Mouse (Mus musculus) MEL (cell line): ENCODE data around the gene Arpc5. TPM values are rescaled to one million over a fixed set of nuclear protein-coding genes. Genes with fewer than 3 reads are reported as not detected.

Source experiments
- DNase-seq: peaks from one replicate; pipeline ENCODE4 v3.0.0; 2011; ENCODE audit warnings: low read depth, low spot score
- H3K27ac ChIP-seq: 2 replicates; pipeline ENCODE4 v1.5.1; 2012; ENCODE audit warnings: low read depth, mild to moderate bottlenecking, control low read depth, low read length, moderate library complexity; ENCODE audit not compliant: control insufficient read depth
- H3K27me3 ChIP-seq, 2 experiments: fragments of 150-350 bp in 1 of 2; sonication (generic) in 1 of 2; 2 replicates each; pipeline ENCODE4 v1.6.1; 2012; ENCODE audit warnings: low read length in 2 of 2, mild to moderate bottlenecking in 2 of 2, improper control_type of control experiment in 1 of 2, moderate library complexity in 1 of 2; ENCODE audit not compliant: insufficient read depth in 2 of 2, control insufficient read depth in 1 of 2
- H3K36me3 ChIP-seq, 2 experiments: 2 replicates each; pipeline ENCODE4 v1.6.1; 2012 to 2014; ENCODE audit warnings: low read length in 2 of 2, improper control_type of control experiment in 1 of 2, inconsistent platforms in 1 of 2, mild to moderate bottlenecking in 1 of 2; ENCODE audit not compliant: insufficient read depth in 2 of 2, control insufficient read depth in 1 of 2
- H3K4me1 ChIP-seq, 2 experiments: fragments of 150-350 bp in 1 of 2; sonication (generic) in 1 of 2; 2 replicates each; pipeline ENCODE4 v1.6.1; 2012; ENCODE audit warnings: low read length in 2 of 2, improper control_type of control experiment in 1 of 2, mild to moderate bottlenecking in 1 of 2; ENCODE audit not compliant: insufficient read depth in 2 of 2, control insufficient read depth in 1 of 2
- H3K4me3 ChIP-seq, 2 experiments: fragments of 150-350 bp in 1 of 2; sonication (generic) in 1 of 2; 2 replicates each; pipeline ENCODE4 v1.5.1; 2012; ENCODE audit warnings: low read depth in 2 of 2, low read length in 2 of 2, mild to moderate bottlenecking in 2 of 2, moderate library complexity in 2 of 2, control low read depth in 1 of 2, improper control_type of control experiment in 1 of 2; ENCODE audit not compliant: control insufficient read depth in 1 of 2, insufficient read depth in 1 of 2
- H3K79me2 ChIP-seq: 2 replicates; pipeline ENCODE4 v1.6.1; 2012; ENCODE audit warnings: mild to moderate bottlenecking, low read length, moderate library complexity; ENCODE audit not compliant: control insufficient read depth, poor library complexity, insufficient read depth
- H3K9ac ChIP-seq: 2 replicates; pipeline ENCODE4 v1.6.1; 2012; ENCODE audit warnings: low read depth, mild to moderate bottlenecking, control low read depth, low read length, moderate library complexity; ENCODE audit not compliant: control insufficient read depth, poor library complexity, severe bottlenecking
- H3K9me3 ChIP-seq: fragments of 150-350 bp; sonication (generic); replicated peaks from 2 replicates; pipeline ENCODE4 v1.6.1; 2012; ENCODE audit warnings: mild to moderate bottlenecking, low read length, improper control_type of control experiment, moderate library complexity; ENCODE audit not compliant: insufficient read depth
- CHD1 ChIP-seq: IDR thresholded peaks from 2 replicates; pipeline ENCODE4 v1.6.1; 2012; ENCODE audit warnings: low read depth, mild to moderate bottlenecking, inconsistent platforms, low read length, improper control_type of control experiment
- CHD2 ChIP-seq: IDR thresholded peaks from 2 replicates; pipeline ENCODE4 v1.6.1; 2011; ENCODE audit warnings: low read length, improper control_type of control experiment
- E2F4 ChIP-seq: IDR thresholded peaks from 2 replicates; pipeline ENCODE4 v1.6.1; 2011; ENCODE audit warnings: low read depth, low read length, improper control_type of control experiment, borderline replicate concordance
- EP300 ChIP-seq, 2 experiments: IDR thresholded peaks; 2 replicates each; pipeline ENCODE4 v1.6.1; 2011; ENCODE audit warnings: improper control_type of control experiment in 2 of 2, low read length in 2 of 2, low read depth in 1 of 2, mild to moderate bottlenecking in 1 of 2
- ETS1 ChIP-seq: IDR thresholded peaks from 2 replicates; pipeline ENCODE4 v1.6.1; 2012; ENCODE audit warnings: low read depth, mild to moderate bottlenecking, inconsistent platforms, low read length, improper control_type of control experiment, moderate library complexity
- GABPA ChIP-seq: IDR thresholded peaks from 2 replicates; pipeline ENCODE4 v1.6.1; 2012; ENCODE audit warnings: low read depth, mild to moderate bottlenecking, inconsistent platforms, low read length, improper control_type of control experiment, moderate library complexity
- GATA1 ChIP-seq: IDR thresholded peaks from 2 replicates; pipeline ENCODE4 v1.6.1; 2011; ENCODE audit warnings: low read depth, low read length, improper control_type of control experiment
- JUND ChIP-seq: IDR thresholded peaks from 2 replicates; pipeline ENCODE4 v1.6.1; 2011; ENCODE audit warnings: low read depth, mild to moderate bottlenecking, improper control_type of control experiment, low read length
- KAT2A ChIP-seq: conservative IDR thresholded peaks from 2 replicates; pipeline ENCODE4 v1.6.1; 2012; ENCODE audit warnings: low read depth, low read length, improper control_type of control experiment, inconsistent platforms
- MAFK ChIP-seq: IDR thresholded peaks from 2 replicates; pipeline ENCODE4 v1.6.1; 2011; ENCODE audit warnings: low read depth, mild to moderate bottlenecking, low read length, improper control_type of control experiment, borderline replicate concordance
- MAZ ChIP-seq: IDR thresholded peaks from 2 replicates; pipeline ENCODE4 v1.6.1; 2012; ENCODE audit warnings: low read depth, mild to moderate bottlenecking, inconsistent platforms, low read length, improper control_type of control experiment
- MEF2A ChIP-seq: IDR thresholded peaks from 2 replicates; pipeline ENCODE4 v1.6.1; 2014; ENCODE audit warnings: low read depth, mild to moderate bottlenecking, inconsistent platforms, low read length, improper control_type of control experiment; ENCODE audit not compliant: poor library complexity, insufficient replicate concordance, severe bottlenecking; ENCODE audit errors: extremely low read depth
- MYB ChIP-seq: IDR thresholded peaks from 2 replicates; pipeline ENCODE4 v1.6.1; 2011; ENCODE audit warnings: mild to moderate bottlenecking, low read depth, low read length, improper control_type of control experiment
- MYC ChIP-seq: IDR thresholded peaks from 2 replicates; pipeline ENCODE4 v1.6.1; 2011; ENCODE audit warnings: low read depth, mild to moderate bottlenecking, low read length, improper control_type of control experiment, moderate library complexity
- POLR2A ChIP-seq, 2 experiments: IDR thresholded peaks; 2 replicates each; pipeline ENCODE4 v1.6.1; 2011 to 2012; ENCODE audit warnings: low read length in 2 of 2, mild to moderate bottlenecking in 2 of 2, control low read depth in 1 of 2, improper control_type of control experiment in 1 of 2, low read depth in 1 of 2, moderate library complexity in 1 of 2; ENCODE audit not compliant: control insufficient read depth in 1 of 2, insufficient read depth in 1 of 2, poor library complexity in 1 of 2
- RAD21 ChIP-seq: IDR thresholded peaks from 2 replicates; pipeline ENCODE4 v1.6.1; 2011; ENCODE audit warnings: mild to moderate bottlenecking, low read depth, low read length, improper control_type of control experiment
- RCOR1 ChIP-seq: IDR thresholded peaks from 2 replicates; pipeline ENCODE4 v1.6.1; 2012; ENCODE audit warnings: low read depth, mild to moderate bottlenecking, inconsistent platforms, low read length, improper control_type of control experiment
- SIN3A ChIP-seq: IDR thresholded peaks from 2 replicates; pipeline ENCODE4 v1.6.1; 2012; ENCODE audit warnings: low read length, improper control_type of control experiment, inconsistent platforms
- SMC3 ChIP-seq: IDR thresholded peaks from 2 replicates; pipeline ENCODE4 v1.6.1; 2011; ENCODE audit warnings: low read depth, low read length, improper control_type of control experiment
- TAL1 ChIP-seq: IDR thresholded peaks from 2 replicates; pipeline ENCODE4 v1.6.1; 2012; ENCODE audit warnings: mild to moderate bottlenecking, inconsistent platforms, low read length, moderate library complexity, mixed read lengths
- TBP ChIP-seq: IDR thresholded peaks from 2 replicates; pipeline ENCODE4 v1.8.0; 2011; ENCODE audit warnings: low read depth, low read length, improper control_type of control experiment
- TCF12 ChIP-seq: IDR thresholded peaks from 2 replicates; pipeline ENCODE4 v1.6.1; 2014; ENCODE audit warnings: low read depth, mild to moderate bottlenecking, inconsistent platforms, low read length, improper control_type of control experiment, moderate library complexity
- USF2 ChIP-seq, 2 experiments: IDR thresholded peaks; 2 replicates each; pipeline ENCODE4 v1.6.1; 2011 to 2012; ENCODE audit warnings: improper control_type of control experiment in 2 of 2, low read length in 2 of 2, borderline replicate concordance in 1 of 2, inconsistent platforms in 1 of 2, low read depth in 1 of 2, mild to moderate bottlenecking in 1 of 2; ENCODE audit not compliant: insufficient read depth in 1 of 2
- ZKSCAN1 ChIP-seq: IDR thresholded peaks from 2 replicates; pipeline ENCODE4 v1.6.1; 2012; ENCODE audit warnings: low read depth, mild to moderate bottlenecking, inconsistent platforms, low read length, improper control_type of control experiment, moderate library complexity
- polyA plus RNA-seq, 2 experiments: library from polyadenylated mRNA; stranded (reverse) in 1 of 2; unstranded in 1 of 2; fragments of >175 nt in 1 of 2; fragments of >200 nt in 1 of 2; gene quantifications; 2 replicates each; pipeline versions ENCODE4 v1.2.1 to v1.2.4; 2012; ENCODE audit warnings: low replicate concordance in 2 of 2, low read depth in 1 of 2; ENCODE audit not compliant: insufficient read length in 2 of 2, insufficient read depth in 1 of 2, missing spikeins in 1 of 2
- total RNA-seq: library from RNA; depleted of rRNA; stranded (reverse); fragments of 300-350 nt; gene quantifications from 2 replicates; pipeline ENCODE4 v1.2.3, GENCODE M21; 2012

Arpc5 gene
- total and polyA plus RNA-seq, 3 experiments, result 119 to 145 TPM; not detected in 1

DNA sequence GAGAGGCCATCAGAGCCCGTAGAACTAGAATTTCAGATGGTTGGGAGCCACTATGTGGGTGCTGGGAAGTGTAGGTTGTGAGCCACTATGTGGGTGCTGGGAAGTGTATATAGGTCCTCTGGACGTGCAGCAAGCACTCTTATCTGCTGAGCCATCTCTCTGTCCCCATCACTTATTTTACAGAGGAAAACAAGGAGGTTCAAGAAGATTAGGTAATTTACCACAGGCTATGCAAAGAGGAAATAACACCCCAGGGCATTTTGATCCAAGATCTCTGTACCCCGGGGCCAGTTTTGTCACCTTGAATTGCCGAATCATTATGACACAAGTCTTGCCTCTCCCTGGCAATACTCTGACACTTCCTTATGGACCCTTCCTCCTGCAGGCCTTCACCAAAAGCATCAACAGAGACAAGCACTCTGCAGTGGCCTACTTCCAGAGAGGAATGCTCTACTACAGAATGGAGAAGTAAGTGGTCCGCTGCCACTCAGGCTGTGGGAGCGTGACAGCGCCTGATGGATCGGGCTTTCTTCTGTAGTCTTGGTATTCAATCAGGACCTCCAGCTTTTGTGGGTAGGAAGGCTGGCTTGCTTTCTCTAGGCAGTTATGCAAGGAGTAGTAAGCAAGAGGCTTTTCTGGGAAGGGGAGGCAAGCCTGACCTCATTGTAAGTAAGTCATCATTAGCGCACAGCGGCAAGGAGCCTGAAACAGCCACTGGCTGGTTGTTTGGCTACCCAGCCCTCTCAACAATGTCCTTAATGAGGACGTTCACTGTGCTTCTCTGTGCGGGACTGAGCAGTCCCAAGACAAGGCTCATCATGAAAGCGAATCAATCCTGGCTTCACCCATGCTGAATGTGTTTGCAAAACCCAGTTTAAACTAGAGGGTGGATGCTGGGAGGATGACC lies 44.4 kb downstream of the Arpc5 start:
- DNase-seq, result peak; percentile 57
- H3K4me3 ChIP-seq, result no peak overlapping the region
- no peaks in the 10 kb centered on the region for H3K27me3 ChIP-seq
- peaks cover 9 to 32% of the 10 kb centered on the region in 2 experiments for H3K36me3 ChIP-seq
- no peak for TF ChIP-seq POLR2A (IDR thresholded peaks at IDR 0.05; ENCODE audit: control insufficient read depth in 1 of 2, insufficient read depth in 1 of 2, low read depth in 1 of 2, low read length in 2 of 2, poor library complexity in 1 of 2)
- TF ChIP-seq MAFK, result no peak
- no peak for TF ChIP-seq JUND
- no peak for TF ChIP-seq KAT2A
- TF ChIP-seq CHD2, result no peak
- TF ChIP-seq RAD21, result no peak
- TF ChIP-seq GATA1, result peak; percentile 75
- TF ChIP-seq SMC3, result no peak
- TF ChIP-seq ETS1, result peak; percentile 47; the same call in 1 of the 2 replicates
- no peak for TF ChIP-seq SIN3A
- no peak for TF ChIP-seq RCOR1
- TF ChIP-seq GABPA, result no peak
- TF ChIP-seq MAZ, result no peak
- no peak for TF ChIP-seq MEF2A
- TF ChIP-seq ZKSCAN1, result no peak
- TF ChIP-seq USF2 (IDR thresholded peaks at IDR 0.05; ENCODE audit: borderline replicate concordance in 1 of 2, insufficient read depth in 1 of 2, low read depth in 1 of 2, low read length in 2 of 2), result no peak
- TF ChIP-seq TAL1, result peak; percentile 47
- no peak for TF ChIP-seq E2F4
- TF ChIP-seq TBP, result no peak
- no peak for TF ChIP-seq TCF12
- TF ChIP-seq MYB, result no peak
- TF ChIP-seq CHD1, result no peak
- TF ChIP-seq MYC, result no peak
- TF ChIP-seq EP300 (IDR thresholded peaks at IDR 0.05; ENCODE audit: low read depth in 1 of 2, low read length in 2 of 2), result peak in 1 of 2 experiments; percentile 59; a peak in 3 of 4 replicates
- TF ChIP-seq, all 39 proteins: peak for 4
- H3K79me2 ChIP-seq, result peaks cover 15% of the 10 kb centered on the region
- H3K9me3 ChIP-seq, result no peaks in the 10 kb centered on the region
- H3K27ac ChIP-seq, result no peak overlapping the region
- H3K4me1 ChIP-seq, result peaks cover 9 to 38% of the 10 kb centered on the region in 2 experiments
- H3K9ac ChIP-seq, result no peak overlapping the region
